Mouse (Mus musculus) heart, postnatal 0 days (tissue): ENCODE data around the gene Rbm48.

Source experiments
- CTCF ChIP-seq: IDR thresholded peaks from 2 replicates; pipeline ENCODE4 v1.5.1; 2016; ENCODE audit warnings: antibody characterized with exemption, control low read depth, low read depth
- EP300 ChIP-seq: IDR thresholded peaks from 2 replicates; pipeline ENCODE4 v1.6.1; 2016; ENCODE audit warnings: antibody characterized with exemption, low read depth

- no peak for TF ChIP-seq CTCF
- no peak for TF ChIP-seq EP300
Observed at GRCm38 (mm10) chr5:3577939-3578338, 18.4 kb downstream of the Rbm48 start.
